Mouse (Mus musculus): ENCODE measurements around the gene Rabgap1l.

Gene Rabgap1l

DNA sequence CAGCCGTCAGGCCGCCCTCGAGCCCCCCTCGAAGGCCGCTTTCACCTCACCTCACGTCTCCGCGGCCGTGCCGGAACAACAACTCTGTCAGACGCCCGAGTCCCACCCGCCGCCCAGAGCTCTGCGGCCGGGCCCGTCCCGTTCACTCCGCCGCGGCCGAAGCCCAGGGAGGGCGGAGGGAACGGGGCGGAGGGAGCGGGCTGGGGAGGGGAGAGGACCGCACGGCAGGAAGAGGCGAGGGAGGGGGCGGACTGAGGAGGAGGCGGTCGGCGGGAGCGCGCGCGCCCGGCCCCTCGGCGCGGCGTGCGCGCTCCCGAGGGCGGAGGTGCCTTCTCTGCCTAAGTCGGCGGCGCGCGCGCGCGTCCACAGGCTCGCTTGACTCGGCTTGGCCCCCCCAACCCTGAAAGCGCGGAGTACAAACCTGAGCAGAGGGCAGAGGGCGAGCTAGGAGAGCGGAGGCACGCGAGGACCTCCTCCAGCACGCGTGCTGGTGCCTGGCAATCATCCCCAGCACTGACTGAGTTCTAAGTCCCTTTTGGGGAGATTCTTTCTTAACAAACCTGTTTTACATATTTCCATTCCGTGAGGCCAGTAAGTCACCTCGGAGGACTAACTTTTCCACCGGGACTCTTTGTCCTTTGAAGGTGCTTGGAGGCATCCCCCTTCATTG lies at the start of gene Rabgap1l:
Gene Rabgap1l (minus strand): TSS at position 526 of the 670 bp plus-strand sequence.
- peak; percentile 83 to 86 for DNase-seq (ENCODE audit: low spot score in 2 of 2)

DNA sequence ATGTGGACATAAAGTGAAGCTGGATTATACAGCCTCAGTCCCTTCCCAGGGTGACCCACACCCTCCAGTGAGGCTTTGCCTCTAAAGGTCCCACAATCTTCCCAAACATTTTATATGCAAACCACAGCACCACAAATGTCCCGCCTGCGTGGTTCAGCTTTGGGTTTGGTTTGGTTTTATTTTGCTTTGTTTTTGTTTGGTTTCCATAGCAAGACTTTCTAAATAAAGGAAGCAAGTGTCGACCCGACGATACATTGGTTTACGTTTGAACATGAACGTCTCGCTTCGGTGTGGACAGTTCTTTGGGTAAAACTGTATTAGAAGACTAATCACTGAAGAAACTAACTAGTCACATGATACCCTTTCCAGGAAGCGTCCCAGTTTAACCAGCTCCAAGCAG lies 49.6 kb upstream of the Rabgap1l start:
- DNase-seq (ENCODE audit: low spot score in 2 of 2), result no peak

DNA sequence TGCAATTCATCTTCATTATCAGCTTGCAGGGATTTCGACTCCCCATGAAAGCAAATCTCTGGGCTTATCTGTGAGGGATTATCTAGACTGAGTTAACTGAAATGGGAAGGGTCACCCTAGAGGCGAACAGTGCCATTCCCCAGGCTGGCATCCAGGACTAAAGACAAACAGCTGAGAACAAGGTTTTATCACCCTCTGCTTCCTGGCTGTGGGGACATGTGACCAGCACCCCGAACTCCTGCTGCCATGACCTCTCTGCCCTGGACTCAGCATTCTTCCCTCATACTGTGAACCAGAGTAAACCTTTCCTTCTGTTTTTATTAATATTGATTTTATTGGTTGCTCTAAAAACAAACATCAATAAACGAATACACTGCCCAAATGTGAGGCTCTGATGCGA lies 47.6 kb upstream of the Rabgap1l start:
- no peak for DNase-seq (ENCODE audit: low spot score in 2 of 2)

DNA sequence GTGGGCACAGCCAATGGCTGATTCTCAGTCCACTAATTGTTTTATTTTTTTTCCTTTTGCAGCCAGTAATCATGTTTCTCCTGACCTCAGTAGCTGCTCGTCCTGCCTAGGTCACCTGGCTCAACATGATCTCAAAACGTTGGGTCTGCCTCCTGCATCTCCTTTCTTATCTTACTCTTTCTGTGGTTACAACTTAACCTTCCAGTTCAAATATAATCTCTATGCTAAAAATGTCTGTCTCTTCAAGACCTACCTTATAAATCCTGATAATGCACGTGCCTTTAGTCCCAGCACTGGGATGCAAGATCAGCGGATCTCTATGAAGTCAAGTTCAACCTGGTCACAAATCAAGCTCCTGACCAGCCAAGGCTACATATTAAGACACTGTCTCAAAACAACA lies 46.1 kb upstream of the Rabgap1l start:
- DNase-seq (ENCODE audit: low spot score in 2 of 2), result no peak

DNA sequence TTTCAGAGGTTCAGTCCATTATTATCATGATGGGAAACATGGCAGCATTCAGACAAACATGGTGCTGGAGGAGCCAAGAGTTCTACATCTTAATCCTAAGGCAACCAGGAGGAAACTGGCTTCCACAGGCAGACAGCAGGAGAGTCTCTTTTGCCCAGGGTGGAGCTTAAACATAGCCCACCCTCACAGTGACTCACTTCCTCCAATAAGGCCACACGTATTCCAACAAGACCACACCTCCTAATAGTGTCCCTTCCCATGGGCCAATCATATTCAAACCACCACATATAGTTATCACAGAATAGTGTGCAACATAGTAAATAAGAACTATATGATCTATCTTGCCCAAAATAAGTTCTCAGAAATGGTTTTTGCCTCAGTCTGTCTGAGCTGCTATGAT lies 41.4 kb upstream of the Rabgap1l start:
- no peak for DNase-seq (ENCODE audit: low spot score in 2 of 2)

- DNase-seq (ENCODE audit: low spot score in 2 of 2), result no peak
Measured at GRCm38 (mm10) chr1:160832267-160833021, 39.4 kb upstream of the Rabgap1l start.

DNA sequence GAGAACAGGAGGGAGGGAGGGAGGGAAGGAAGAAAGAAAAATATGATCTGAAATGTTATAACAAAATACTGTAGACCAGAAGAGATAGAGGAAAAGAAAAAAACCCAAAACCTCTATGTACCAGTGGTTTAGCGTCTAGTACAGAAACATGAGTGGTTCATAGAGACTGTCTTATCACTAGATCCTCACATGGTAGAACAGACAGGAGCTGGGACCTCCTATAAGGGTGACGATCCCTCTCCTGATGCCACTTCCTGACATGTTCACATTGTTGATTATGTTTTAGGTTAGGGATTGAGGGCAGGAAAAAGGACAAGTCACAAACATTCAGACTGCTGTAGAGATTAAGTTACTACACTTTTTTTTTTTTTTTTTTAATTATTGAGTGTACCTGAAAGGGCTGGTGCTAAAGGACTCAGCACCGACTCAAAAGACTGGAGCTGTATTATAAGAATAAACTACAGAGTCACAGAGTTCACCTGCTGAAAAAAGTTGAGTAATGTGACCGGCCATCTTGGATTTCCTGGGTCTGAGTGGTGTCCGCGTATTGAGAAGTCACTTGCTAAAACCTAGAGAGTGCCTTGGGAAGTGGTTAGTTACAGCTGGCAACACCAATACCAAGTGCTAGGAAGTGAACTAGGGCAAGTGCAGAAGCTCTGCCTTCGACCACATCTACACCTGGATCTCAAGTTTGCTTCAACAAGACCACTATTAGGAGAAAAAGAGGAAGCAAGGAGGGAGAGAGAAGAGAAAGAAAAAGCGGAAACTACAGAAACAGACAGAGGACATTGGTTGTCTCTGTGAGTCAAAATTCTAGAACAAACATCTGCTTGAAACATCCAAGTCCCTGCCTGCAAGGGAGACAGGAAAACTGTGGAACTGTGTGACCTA lies 37.8 kb upstream of the Rabgap1l start:
- DNase-seq (ENCODE audit: low spot score in 2 of 2), result no peak

- peak; percentile 7 to 36 for DNase-seq (ENCODE audit: low spot score in 2 of 2)
Measured at GRCm38 (mm10) chr1:160825441-160825856, 32.4 kb upstream of the Rabgap1l start.

DNA sequence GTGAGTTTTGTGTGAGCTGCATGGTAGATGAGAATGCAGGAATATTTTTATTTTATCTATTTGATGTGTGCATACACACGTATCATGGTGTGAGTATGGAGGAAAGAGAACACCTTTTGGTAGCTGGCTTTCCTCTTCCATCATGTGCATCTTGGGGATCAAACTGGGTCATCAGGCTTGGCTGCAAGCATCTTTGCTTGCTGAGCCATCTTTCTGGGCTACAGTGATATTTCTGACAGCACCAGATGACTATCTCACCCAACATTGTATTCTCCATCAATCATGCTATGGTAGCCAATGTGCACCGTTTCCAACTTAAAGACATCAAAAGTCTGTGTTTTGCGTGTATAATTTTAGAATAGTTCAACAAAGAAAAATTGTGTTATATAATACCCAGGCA lies 30.6 kb upstream of the Rabgap1l start:
- no peak for DNase-seq (ENCODE audit: low spot score in 2 of 2)

DNA sequence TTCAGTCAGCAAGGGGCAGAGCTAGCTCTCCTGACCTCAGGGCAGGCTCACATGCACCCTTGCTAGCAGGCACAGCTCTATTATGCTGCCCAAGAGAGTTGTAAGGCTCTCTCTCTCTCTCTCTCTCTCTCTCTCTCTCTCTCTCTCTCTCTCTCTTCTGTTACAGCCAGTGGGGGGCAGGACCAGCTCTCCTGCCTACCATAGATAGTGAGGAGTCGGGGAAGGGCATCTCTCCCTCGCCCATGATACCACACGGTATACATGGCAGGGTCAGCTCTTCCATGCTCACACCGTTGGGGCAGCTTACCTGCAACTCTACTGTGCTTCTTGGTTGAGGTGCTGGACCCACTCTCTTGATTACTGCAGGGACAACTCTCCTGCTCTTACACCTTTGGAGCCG lies 21.2 kb upstream of the Rabgap1l start:
- DNase-seq (ENCODE audit: low spot score in 2 of 2), result no peak

- DNase-seq (ENCODE audit: low spot score in 2 of 2), result no peak
Measured at GRCm38 (mm10) chr1:160812428-160812827, 19.4 kb upstream of the Rabgap1l start.

DNA sequence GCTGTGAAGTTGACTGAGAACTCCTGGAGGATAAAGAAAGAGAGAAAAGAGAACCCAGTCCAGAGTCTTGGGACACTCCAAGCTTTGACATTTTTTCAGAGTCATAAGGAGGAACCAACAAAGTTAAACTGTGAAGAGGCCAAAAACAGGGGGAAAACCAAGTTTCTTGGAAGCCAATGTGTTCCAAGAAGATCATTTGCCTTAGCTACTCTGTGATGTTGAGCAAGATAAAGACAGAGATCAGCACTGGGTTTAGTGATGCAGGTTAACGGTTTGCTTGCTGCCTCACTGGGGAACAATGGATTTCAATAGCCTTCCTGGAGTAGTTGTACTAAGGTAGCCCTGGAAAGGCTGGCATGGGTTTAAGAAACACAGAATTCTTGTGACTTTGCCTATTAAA lies 18.9 kb upstream of the Rabgap1l start:
- DNase-seq (ENCODE audit: low spot score in 2 of 2), result no peak

- no peak for DNase-seq (ENCODE audit: low spot score in 2 of 2)
Measured at GRCm38 (mm10) chr1:160805268-160805667, 12.3 kb upstream of the Rabgap1l start.

DNA sequence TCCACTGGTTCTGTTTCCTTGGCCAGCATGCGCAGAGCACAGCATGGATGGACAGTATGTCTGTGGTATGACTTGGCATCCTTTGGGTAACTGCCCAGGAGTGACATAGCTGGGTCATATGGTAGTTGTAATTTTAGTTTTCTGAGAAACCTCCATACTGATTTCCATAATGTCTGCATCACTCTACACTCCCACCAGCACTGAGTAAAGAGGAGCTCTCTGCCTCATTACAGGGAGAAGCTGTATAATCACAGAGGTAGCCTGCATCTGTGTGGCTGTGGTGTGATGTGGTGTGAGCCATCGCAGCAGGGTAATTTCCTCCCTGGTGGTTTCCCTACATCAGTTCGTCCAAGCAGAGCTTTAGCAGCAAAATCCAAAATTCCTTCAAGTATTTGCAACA lies 7.0 kb upstream of the Rabgap1l start:
- no peak for DNase-seq (ENCODE audit: low spot score in 2 of 2)

GRCm38 (mm10) chr1:160795016-160795415 lies 2.0 kb upstream of the Rabgap1l start:
- DNase-seq (ENCODE audit: low spot score in 2 of 2), result no peak

DNA sequence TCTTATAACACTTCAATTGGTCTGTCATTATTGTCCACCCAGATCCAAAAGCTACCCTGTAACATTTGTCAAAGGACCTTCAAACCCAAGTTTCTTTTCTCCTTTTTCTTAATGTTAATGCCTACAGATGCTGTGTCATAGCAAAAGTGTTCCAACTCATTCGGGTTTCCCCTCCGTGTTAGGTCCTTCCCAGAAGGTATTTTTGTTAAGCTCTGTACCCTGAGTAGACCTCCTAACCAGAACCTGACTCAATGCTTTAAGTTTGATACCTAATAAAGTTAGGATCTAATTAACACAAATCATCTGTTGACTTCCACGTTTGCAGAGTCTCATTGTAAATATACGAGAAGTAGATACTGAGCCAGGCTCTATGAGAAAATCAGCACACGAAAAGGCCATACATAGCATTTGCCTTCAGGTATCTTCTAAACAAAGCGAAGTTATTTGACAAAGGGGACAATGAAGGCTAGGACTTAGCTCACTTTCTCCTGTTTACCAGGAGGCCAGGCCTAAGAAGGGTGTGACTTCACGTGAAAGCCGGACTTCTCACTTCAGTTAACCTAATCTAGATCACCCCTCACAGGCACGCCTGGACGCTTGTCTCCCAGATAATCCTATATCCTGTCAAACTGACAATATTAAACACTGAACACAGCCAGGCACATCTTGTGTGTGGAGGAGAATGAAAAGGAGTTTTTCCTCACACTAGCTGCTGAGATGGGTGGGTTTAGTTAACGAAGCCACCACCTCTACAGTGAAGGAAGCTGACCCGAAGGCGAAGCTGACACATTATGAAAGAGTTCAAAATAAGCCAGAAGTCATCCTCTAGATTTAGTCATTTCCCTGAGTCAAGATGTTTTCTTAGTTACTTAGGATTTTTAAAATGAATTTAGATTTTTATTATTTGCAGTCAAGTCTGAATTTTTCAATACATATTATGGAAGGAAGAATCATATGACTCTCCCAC lies 1.1 kb upstream of the Rabgap1l start:
- DNase-seq (ENCODE audit: low spot score in 2 of 2), result no peak

GRCm38 (mm10) chr1:160792156-160792685 lies 790 bp downstream of the Rabgap1l start:
- peak in 1 of 2 experiments; percentile 35 for DNase-seq (ENCODE audit: low spot score in 2 of 2)

DNA sequence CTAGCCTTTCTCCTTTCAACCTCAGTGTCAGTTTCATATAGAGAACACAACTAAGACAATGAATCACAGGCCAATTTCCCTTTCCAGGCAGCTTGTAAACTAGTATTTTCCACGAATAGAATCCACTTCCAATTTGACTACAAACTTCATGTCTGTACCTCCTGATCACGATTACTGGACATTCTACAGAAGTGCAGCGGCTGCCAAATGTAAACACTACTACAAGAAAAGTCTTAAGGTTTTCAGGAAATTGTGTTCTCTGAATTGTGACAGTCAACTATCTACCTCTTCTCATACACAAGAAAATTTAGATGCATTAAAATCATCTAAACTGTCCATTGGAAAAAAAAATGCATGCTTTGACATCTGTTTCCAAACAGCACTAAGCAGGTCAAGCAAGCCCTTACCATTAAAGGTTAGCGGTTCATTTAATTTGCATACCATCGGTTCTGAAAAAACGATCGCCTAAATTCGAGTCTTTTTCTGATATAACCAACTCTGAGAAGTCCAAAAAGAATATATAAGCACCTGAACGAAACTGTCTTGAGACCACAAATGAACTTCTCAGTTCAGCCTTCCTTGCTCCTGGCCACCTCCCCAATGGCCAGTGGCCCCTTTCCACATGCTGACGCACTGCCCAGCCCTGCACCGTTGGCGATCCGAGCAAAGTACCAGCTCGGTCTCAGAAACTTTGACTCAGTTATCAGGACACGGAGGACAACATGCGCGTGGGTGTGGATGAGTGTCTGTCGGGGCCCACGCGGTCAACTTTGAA lies 1.4 kb downstream of the Rabgap1l start:
- no peak for DNase-seq (ENCODE audit: low spot score in 2 of 2)

- no peak for DNase-seq (ENCODE audit: low spot score in 2 of 2)
Measured at GRCm38 (mm10) chr1:160790630-160791029, 2.4 kb downstream of the Rabgap1l start.

- DNase-seq (ENCODE audit: low spot score in 2 of 2), result no peak
Measured at GRCm38 (mm10) chr1:160789876-160790275, 3.1 kb downstream of the Rabgap1l start.
